Mouse (Mus musculus): ENCODE measurements around the gene Stam2.

Gene Stam2

GRCm38 (mm10) chr2:52730891-52731290 is 11.2 kb downstream of the Stam2 start:
- no peak for DNase-seq (ENCODE audit: low spot score)

GRCm38 (mm10) chr2:52720231-52721025 is 21.7 kb downstream of the Stam2 start:
- no peak for DNase-seq (ENCODE audit: low spot score)

GRCm38 (mm10) chr2:52717076-52717475 is 25.0 kb downstream of the Stam2 start:
- DNase-seq (ENCODE audit: low spot score): no peak

- DNase-seq (ENCODE audit: low spot score): no peak
These were observed 26.5 kb downstream of the Stam2 start for GRCm38 (mm10) chr2:52715538-52715937.

- no peak for DNase-seq (ENCODE audit: low spot score)
These were observed 28.0 kb downstream of the Stam2 start for GRCm38 (mm10) chr2:52714111-52714510.

- DNase-seq (ENCODE audit: low spot score): no peak
These were observed 31.3 kb downstream of the Stam2 start for GRCm38 (mm10) chr2:52710804-52711203.

- DNase-seq (ENCODE audit: low spot score): no peak
These were observed 32.7 kb downstream of the Stam2 start for GRCm38 (mm10) chr2:52709417-52709816.

- no peak for DNase-seq (ENCODE audit: low spot score)
These were observed 40.6 kb downstream of the Stam2 start for GRCm38 (mm10) chr2:52701368-52702036.

- no peak for DNase-seq (ENCODE audit: low spot score)
These were observed 41.7 kb downstream of the Stam2 start for GRCm38 (mm10) chr2:52700352-52700751.

GRCm38 (mm10) chr2:52694604-52695003 is 47.5 kb downstream of the Stam2 start:
- DNase-seq (ENCODE audit: low spot score): no peak

GRCm38 (mm10) chr2:52691745-52692144 is 50.3 kb downstream of the Stam2 start:
- DNase-seq (ENCODE audit: low spot score): no peak

- DNase-seq (ENCODE audit: low spot score): no peak
These were observed 55.5 kb downstream of the Stam2 start for GRCm38 (mm10) chr2:52686601-52687000.

- DNase-seq (ENCODE audit: low spot score): no peak
These were observed 64.5 kb downstream of the Stam2 start for GRCm38 (mm10) chr2:52677589-52677988.

GRCm38 (mm10) chr2:52676913-52677303 is 65.2 kb downstream of the Stam2 start:
- DNase-seq (ENCODE audit: low spot score): no peak

GRCm38 (mm10) chr2:52676023-52676912 is 65.8 kb downstream of the Stam2 start, which contains the start of gene Cacnb4:
Gene Cacnb4, minus strand, starts transcription at chr2:52676831.
- peak; percentile 68 for DNase-seq (ENCODE audit: low spot score)

- peak; percentile 12 for DNase-seq (ENCODE audit: low spot score)
These were observed 66.6 kb downstream of the Stam2 start for GRCm38 (mm10) chr2:52675278-52675987.

- peak; percentile 10 for DNase-seq (ENCODE audit: low spot score)
These were observed 67.2 kb downstream of the Stam2 start for GRCm38 (mm10) chr2:52674886-52675277.

- no peak for DNase-seq (ENCODE audit: low spot score)
These were observed 68.9 kb downstream of the Stam2 start for GRCm38 (mm10) chr2:52673172-52673571.

- no peak for DNase-seq (ENCODE audit: low spot score)
These were observed 71.3 kb downstream of the Stam2 start for GRCm38 (mm10) chr2:52670733-52671132.

GRCm38 (mm10) chr2:52668480-52668879 is 73.6 kb downstream of the Stam2 start:
- DNase-seq (ENCODE audit: low spot score): no peak

GRCm38 (mm10) chr2:52656722-52657121 is 85.4 kb downstream of the Stam2 start:
- DNase-seq (ENCODE audit: low spot score): no peak

- no peak for DNase-seq (ENCODE audit: low spot score)
These were observed 87.5 kb downstream of the Stam2 start for GRCm38 (mm10) chr2:52654541-52654940.

All from yolk sac, embryonic 10.5 days (tissue).